Mouse (Mus musculus): ENCODE results near the gene Prrc2b.

DNA sequence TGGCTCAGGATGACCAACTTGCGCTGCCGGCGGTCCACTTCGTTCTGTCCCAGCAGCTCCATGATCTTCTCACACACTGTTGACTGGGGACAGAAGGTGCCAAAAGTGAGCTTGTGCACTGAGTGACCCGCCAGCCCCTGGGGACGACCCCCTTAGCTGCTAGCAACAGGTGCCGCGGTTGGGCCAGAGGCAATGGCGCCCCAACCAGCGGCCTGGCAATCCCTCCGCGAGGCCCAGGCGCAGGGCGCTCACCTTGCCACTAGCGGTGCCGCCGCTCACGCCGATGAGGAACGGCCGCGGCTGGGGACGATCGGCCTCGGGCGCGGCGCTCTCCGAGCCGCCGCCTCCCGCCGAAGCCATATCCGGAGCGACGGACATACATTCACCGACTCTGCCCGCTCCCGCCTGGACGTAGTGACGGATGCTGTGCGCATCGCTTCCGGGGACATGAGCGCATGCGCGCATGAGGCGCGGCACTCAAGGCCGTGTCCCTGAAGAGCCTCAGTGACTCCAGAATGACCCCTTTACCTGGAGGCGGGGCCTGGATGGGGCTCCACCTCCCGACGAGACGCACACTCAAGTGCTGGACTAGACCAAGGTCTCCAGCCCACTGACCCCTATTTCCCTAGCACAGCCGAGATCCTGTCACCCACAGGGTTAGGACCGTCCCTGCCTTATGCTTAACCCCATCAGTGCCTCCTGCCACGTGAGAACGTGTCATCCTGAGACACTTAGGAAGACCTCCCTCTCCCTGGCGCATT is 109.0 kb downstream of the Prrc2b start, which contains the start of gene Uck1:
- TF ChIP-seq POLR2A (IDR thresholded peaks at IDR 0.05; ENCODE audit: low read depth, low read length) (no peak), CTCF (conservative IDR thresholded peaks at IDR 0.05; ENCODE audit: insufficient read depth, insufficient read length, low read depth, low read length) (no peak)

All from kidney, adult 2 months (tissue).